Mouse (Mus musculus) Patski (cell line): ENCODE data around the gene Cdhr4. TPM values are rescaled to one million over a fixed set of nuclear protein-coding genes. Genes with fewer than 3 reads are reported as not detected.

ENCODE experiments used
- ATAC-seq: fragments of 100-300 bp; one replicate; pipeline ENCODE4 v1.8.0; 2021
- CTCF ChIA-PET: fragments of 350-600 bp; sonication (Branson Sonifier 250); formaldehyde crosslinking; loops from one replicate; lab custom pipeline; 2022; ENCODE audit warnings: inconsistent platforms; lab: Charles Lee
- POLR2A ChIA-PET: fragments of 350-600 bp; sonication (Branson Sonifier 250); formaldehyde crosslinking; loops from one replicate; lab custom pipeline; 2022; ENCODE audit warnings: antibody characterized with exemption, inconsistent platforms; lab: Charles Lee
- DNase-seq: peaks from one replicate; pipeline ENCODE4 v3.0.0-alpha.2; 2011; ENCODE audit warnings: low read depth, low spot score
- H3K27me3 ChIP-seq: fragments of 371-371 bp; one replicate; pipeline ENCODE4 v1.5.1; 2021
- CTCF ChIP-seq: fragments of 100-300 bp; IDR thresholded peaks from one replicate; pipeline ENCODE4 v1.5.1; 2021
- in situ Hi-C: fragments of 300-500 bp; cut with MboI; formaldehyde crosslinking; loops from 3 replicates; pipeline ENCODE4 v1.11.1; 2018; ENCODE audit warnings: low pct_unique_long_range_greater_than_20kb, mixed read lengths
- polyA plus RNA-seq: library from polyadenylated mRNA; unstranded; gene quantifications from one replicate; pipeline ENCODE4 v1.2.3, GENCODE M21; 2021

Cdhr4 gene
- polyA plus RNA-seq, 1 experiment from 2014 or later, result not detected

GRCm38 (mm10) chr9:107971690-107972541 lies 20.4 kb upstream of the Cdhr4 start:
- no peak for DNase-seq
- no peaks in the 10 kb centered on the region for H3K27me3 ChIP-seq
- in situ Hi-C loops, result no loop called here
- ChIA-PET CTCF (interaction anchor here (1.0 to 1.2 kb wide), 2 partner anchors 15 to 68 kb away, joined by 3 read pairs; no protein-coding TSS in a partner anchor), POLR2A (interaction anchor here (0.5 to 1.3 kb wide), 3 partner anchors 8 to 141 kb away, joined by 3 read pairs; no protein-coding TSS in a partner anchor)
- TF ChIP-seq CTCF, result no peak
- no peak for ATAC-seq

GRCm38 (mm10) chr9:107974491-107975171 lies 17.7 kb upstream of the Cdhr4 start:
- CTCF ChIA-PET, result interaction anchor here (0.7 to 2.5 kb wide), 4 partner anchors 8 to 12 kb away, joined by 3 to 12 read pairs (median 3); partner anchors contain the start of genes Gm20661 and Inka1
- no peaks in the 10 kb centered on the region for H3K27me3 ChIP-seq
- ATAC-seq (no peak), DNase-seq (no peak)
- in situ Hi-C loops, result no loop called here
- POLR2A ChIA-PET, result interaction anchor here (0.7 kb wide), 2 partner anchors 9 to 228 kb away, joined by 9 to 12 read pairs; no protein-coding TSS in a partner anchor
- TF ChIP-seq CTCF, result no peak

GRCm38 (mm10) chr9:107975399-107976386 lies 16.6 kb upstream of the Cdhr4 start, which contains the start of gene Uba7:
TSS of gene Uba7 (plus strand) at chr9:107975505.
- in situ Hi-C loops, result no loop called here
- ChIA-PET POLR2A (interaction anchor here (1.0 to 1.6 kb wide), 2 partner anchors 8 to 27 kb away, joined by 3 to 4 read pairs; partner anchors contain the start of gene Ip6k1), CTCF (interaction anchor here (0.9 to 2.5 kb wide), 5 partner anchors 10 to 77 kb away, joined by 3 to 12 read pairs (median 5); partner anchors contain the start of genes Amigo3 and Inka1)
- ATAC-seq, result peak; percentile 73
- no peak for TF ChIP-seq CTCF
- DNase-seq, result no peak
- H3K27me3 ChIP-seq, result no peaks in the 10 kb centered on the region

- no peak for ATAC-seq
- in situ Hi-C loops, result no loop called here
- H3K27me3 ChIP-seq, result no peaks in the 10 kb centered on the region
- no peak for DNase-seq
- CTCF ChIA-PET, result no interaction called here
- POLR2A ChIA-PET, result no interaction called here
- no peak for TF ChIP-seq CTCF
Observed at GRCm38 (mm10) chr9:107978815-107979214, 13.5 kb upstream of the Cdhr4 start.

- no peak for ATAC-seq
- ChIA-PET POLR2A (interaction anchor here (1.2 to 1.6 kb wide), 2 partner anchors 17 to 19 kb away, joined by 3 to 4 read pairs; no protein-coding TSS in a partner anchor), CTCF (interaction anchor here (1.2 to 1.5 kb wide), 2 partner anchors 8 to 77 kb away, joined by 3 to 5 read pairs; no protein-coding TSS in a partner anchor)
- TF ChIP-seq CTCF, result no peak
- H3K27me3 ChIP-seq, result no peaks in the 10 kb centered on the region
- no peak for DNase-seq
- in situ Hi-C loops, result no loop called here
Observed at GRCm38 (mm10) chr9:107981684-107982605, 10.4 kb upstream of the Cdhr4 start.

- no peaks in the 10 kb centered on the region for H3K27me3 ChIP-seq
- no peak for TF ChIP-seq CTCF
- ATAC-seq, result no peak
- ChIA-PET CTCF (interaction anchor here (1.0 to 1.2 kb wide), 2 partner anchors 8 to 19 kb away, joined by 3 read pairs; no protein-coding TSS in a partner anchor), POLR2A (interaction anchor here (1.6 kb wide), 1 partner anchor 20 kb away, joined by 4 read pairs; no protein-coding TSS in a partner anchor)
- DNase-seq, result no peak
- in situ Hi-C loops, result no loop called here
Observed at GRCm38 (mm10) chr9:107982681-107983346, 9.5 kb upstream of the Cdhr4 start, which contains the start of gene Gm20661. TSS of gene Gm20661 (plus strand) at chr9:107983058.

GRCm38 (mm10) chr9:107983421-107983890 lies 8.8 kb upstream of the Cdhr4 start:
- in situ Hi-C loops, result no loop called here
- POLR2A ChIA-PET, result interaction anchor here (1.0 kb wide), 1 partner anchor 8 kb away, joined by 3 read pairs; the partner anchor contains the start of gene Uba7
- TF ChIP-seq CTCF, result no peak
- DNase-seq (no peak), ATAC-seq (no peak)
- CTCF ChIA-PET, result interaction anchor here (1.0 to 1.2 kb wide), 2 partner anchors 9 to 20 kb away, joined by 3 read pairs; no protein-coding TSS in a partner anchor
- H3K27me3 ChIP-seq, result no peaks in the 10 kb centered on the region
